Mouse (Mus musculus): ENCODE measurements around the gene Hist1h2ag.

DNA sequence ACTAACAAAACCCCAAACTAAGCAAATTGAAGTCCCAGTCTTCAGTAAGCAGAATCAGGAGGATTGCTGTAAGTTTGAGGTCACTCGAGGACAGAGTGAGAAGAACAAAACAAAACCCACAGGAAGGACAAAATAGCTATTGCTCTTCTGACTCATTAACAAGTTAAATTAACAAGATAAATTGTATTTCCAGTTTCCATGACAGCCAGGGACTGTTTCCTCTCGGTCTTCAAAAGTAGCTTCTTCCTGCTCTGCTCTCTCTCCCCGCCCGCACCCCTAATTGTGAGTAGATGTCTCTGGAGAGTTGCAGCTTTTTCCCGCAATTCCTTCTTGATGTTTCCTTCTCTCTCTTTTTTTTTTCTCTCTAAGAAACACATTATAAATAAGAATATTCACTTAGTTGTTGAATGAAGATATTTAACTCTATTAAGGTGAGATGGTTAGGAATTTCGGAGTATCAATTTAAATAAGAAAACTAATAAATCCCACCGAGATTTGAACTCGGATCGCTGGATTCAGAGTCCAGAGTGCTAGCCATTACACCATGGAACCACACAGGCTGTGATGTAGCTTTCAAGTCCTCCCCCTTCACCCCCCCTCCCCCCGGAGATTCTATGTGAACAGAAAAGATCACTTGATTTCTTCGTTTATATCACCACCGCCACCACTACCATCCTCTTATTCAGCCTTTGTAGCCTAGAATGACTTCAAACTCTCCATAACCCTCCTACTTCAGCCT lies 46.5 kb downstream of the Hist1h2ag start:
- no peak for TF ChIP-seq GATA1 (IDR thresholded peaks at IDR 0.05; ENCODE audit: low read length)
- no peak for TF ChIP-seq TAL1 (IDR thresholded peaks at IDR 0.05; ENCODE audit: low read length)
